Mouse (Mus musculus) retina, embryonic 14.5 days (tissue): Measurements from ENCODE around the gene Selenov.
"Not testable (repeated sequence)": the region's sequence is repeated elsewhere in the genome, so short reads cannot be mapped to it uniquely, and the experiment has no call there.

Experiments used
- DNase-seq: peaks from one replicate; pipeline ENCODE4 v3.0.0-alpha.2; 2015; ENCODE audit warnings: low spot score

Gene Selenov

GRCm38 (mm10) chr7:28294481-28294880 is 3.5 kb upstream of the Selenov start:
- peak; percentile 80 for DNase-seq

GRCm38 (mm10) chr7:28290165-28290564 is 821 bp downstream of the Selenov start:
- peak; percentile 39 for DNase-seq

GRCm38 (mm10) chr7:28280630-28281029 is 10.4 kb downstream of the Selenov start:
- no peak for DNase-seq

DNA sequence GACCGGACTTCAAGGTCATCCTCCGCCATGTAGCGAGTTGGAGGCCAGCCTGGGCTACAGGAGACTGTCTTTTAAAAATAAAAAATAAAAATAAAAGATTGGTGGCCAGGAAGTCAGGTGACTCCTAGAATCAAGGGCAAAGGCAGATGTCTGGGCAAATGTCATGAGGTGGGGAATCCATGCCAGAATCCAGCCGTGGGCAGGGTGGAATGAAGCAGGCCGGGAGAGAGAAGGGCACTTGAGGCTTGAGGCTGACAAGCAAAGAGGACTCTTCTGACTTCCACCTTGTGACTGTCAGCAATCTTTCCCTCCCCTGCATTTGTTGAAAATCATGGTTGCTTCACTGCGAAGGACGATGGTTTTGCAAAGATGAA is 12.7 kb downstream of the Selenov start:
- DNase-seq: no peak

GRCm38 (mm10) chr7:28277615-28278278 is 13.2 kb downstream of the Selenov start, which contains the start of gene Eid2b:
Eid2b (plus strand) TSS chr7:28277739.
- DNase-seq: peak; percentile 98

DNA sequence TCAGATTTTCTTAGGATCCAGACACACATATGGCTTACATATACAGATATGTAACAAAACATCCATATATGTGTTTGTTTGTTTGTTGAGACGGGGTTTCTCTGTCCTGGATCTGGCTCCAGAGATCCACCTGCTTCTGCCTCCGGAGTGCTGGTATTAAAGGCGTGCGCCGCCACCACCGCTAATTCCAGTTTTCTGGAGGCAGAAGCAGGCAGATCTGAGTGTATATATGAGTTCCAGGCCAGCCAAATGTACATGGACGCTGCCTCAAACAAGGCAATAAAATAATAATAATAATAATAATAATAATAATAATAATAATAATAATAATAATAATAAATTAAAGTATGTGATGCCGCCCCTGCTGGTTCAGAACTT is 13.8 kb downstream of the Selenov start:
- no peak for DNase-seq

GRCm38 (mm10) chr7:28271761-28272160 is 19.2 kb downstream of the Selenov start:
- no peak for DNase-seq

DNA sequence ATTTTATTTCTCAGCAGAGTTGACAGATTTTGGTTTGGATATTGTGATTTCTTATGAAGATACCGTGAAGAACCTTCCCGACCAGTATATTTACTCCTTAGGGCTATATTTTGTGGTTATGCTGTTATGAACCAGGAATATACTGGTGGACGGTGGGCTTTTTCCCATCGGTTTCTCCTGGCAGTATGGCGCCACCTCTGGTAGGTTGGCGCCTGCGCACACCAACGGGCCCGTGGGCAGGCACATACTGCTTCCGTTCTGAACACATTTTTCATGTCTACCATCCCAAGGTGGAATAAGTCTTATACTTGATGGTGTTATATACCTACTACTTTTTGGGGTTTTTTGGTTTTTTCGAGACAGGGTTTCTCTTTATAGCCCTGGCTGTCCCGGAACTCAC is 21.6 kb downstream of the Selenov start:
- DNase-seq: peak; percentile 46

- DNase-seq: no peak
Measured at GRCm38 (mm10) chr7:28268576-28268975, 22.4 kb downstream of the Selenov start.

DNA sequence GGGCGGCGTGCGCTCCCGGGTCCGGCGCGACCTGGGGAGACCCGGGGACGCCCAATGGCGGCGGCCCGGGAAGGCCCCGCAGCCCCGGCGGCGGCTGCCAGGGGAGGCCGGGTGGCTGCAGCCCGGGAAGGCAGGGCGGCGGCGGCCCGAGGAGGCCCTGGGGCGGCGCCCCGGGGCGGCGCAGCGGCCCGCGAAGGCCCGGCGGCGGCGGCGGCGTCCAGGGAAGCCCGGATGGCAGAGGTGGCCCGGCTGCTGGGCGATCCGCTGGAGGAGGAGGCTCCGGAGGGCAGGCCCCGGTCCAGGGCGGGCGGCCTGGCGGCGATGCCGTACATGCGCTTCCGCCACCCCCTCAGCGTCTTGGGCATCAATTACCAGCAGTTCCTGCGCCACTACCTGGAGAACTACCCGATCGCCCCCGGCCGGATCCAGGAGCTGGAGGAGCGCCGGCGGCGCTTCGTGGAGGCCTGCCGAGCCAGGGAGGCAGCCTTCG is 22.9 kb downstream of the Selenov start:
- DNase-seq: peak; percentile 60

GRCm38 (mm10) chr7:28267129-28268041 is 23.6 kb downstream of the Selenov start, which contains the start of gene Eid2:
Eid2 (plus strand) TSS chr7:28267881.
- DNase-seq: peak; percentile 94

DNA sequence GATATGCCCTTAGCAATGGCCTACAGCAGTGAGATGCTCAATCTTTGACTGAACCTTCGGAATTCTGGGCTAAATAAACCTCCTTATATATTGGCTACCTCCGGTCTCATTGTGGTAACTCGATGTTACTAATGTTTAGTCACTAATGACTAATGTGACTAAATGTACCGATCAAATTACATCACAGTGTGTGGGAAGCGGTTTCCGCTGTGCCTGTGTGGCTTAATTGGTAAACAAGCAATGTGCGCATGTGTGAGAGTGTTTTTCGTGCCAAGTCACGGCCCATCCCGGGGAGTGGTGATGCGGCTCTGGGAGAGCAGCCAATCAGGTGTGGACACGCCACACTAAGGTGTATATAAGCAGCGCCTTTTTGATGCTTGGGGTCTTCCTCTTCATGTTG is 25.6 kb downstream of the Selenov start:
- DNase-seq: no peak

DNA sequence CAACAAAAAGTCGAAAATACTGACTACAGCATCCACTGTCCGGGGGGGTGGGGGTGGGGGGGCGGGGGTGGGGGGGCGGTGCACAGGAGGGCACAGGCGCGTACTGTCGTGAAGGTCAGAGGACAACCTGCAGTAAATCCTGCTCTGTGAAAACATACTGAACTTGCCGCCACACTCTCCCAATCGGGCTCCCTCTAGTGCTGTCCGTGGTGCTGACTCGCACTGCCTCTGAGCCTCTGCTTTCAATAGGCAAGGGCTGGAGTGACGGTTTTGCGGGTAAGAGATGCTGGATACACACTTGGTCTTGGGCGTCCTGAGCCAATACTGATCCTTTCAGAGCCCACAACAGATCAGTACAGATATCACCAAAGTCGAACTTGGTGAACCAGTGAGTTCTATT is 27.2 kb downstream of the Selenov start:
- peak; percentile 81 for DNase-seq

DNA sequence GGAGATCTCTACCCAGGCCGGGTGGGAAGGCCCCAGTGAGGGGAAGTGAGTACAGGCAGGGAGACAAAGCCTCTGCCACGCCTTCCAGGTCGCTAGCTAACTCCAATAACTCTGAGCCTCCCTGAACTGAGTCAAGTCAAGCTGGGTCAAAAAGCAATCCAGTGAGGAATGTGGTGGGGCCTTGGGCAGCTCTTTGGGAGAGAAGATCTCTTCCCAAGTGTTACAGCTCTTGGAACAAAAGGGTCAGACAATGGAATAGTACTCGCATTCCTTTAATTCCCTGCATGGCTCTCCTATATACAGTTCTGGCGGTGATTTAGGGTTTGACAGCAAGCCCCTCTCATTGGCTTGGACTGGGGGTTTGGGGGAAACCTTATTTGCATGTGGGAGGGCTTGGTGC is 28.1 kb downstream of the Selenov start:
- no peak for DNase-seq

- no peak for DNase-seq
Measured at GRCm38 (mm10) chr7:28255476-28255875, 35.5 kb downstream of the Selenov start.

DNA sequence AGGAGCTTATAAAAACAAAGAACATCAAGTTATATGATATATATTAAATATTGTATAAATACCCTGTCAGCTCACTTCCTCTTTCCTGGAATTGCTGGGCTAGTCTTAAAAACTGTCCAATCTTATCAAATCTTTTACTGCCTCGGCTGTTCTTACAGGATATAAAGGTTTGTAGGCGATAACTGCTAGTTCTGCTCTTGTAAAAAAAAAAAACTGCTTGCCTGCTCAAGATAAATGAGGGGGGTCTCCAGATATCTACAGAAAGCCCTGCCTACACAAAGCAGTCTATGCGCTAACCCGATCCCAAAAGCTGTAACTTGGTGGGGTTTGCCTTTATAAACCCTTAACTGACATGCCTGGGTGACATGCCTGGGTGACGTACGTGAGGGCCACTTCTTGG is 36.4 kb downstream of the Selenov start:
- no peak for DNase-seq

DNA sequence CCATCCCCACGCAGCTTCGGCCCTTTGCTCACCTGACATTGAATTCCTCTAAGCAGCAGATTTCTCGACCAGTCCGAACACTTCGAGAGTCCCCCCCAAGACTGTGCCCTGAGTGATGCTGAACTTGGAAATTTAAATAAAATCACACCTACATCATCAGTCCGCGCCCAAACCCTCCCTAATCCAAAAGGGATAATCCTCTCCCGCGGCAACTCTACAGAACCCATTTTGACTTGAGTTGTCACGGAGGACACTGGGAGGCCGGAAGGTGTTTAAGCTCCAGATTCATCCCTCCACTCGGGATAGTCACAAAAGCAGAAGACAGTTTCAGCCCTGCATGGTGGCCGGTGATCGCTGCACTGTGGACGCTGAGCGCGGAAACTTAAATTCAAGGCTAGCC is 39.0 kb downstream of the Selenov start:
- no peak for DNase-seq

DNA sequence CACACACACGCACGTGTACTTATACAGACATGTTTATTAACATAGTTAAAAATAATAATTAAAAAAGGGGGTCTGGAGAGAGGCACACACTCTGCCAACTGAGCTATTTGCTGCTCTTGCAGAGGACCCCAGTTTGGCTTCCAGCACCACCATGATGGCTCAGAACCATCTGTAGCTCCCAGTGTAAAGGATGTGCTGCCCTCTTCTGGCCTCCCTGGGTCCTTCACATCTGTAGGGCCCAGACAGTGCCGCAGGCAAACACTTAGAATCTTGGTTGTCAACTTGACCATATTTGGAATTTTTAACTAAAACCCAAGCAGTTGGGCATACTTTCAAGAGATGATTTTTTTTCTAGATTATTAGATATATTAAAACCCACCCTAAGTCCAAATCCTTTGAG is 42.0 kb downstream of the Selenov start:
- DNase-seq: no peak

DNA sequence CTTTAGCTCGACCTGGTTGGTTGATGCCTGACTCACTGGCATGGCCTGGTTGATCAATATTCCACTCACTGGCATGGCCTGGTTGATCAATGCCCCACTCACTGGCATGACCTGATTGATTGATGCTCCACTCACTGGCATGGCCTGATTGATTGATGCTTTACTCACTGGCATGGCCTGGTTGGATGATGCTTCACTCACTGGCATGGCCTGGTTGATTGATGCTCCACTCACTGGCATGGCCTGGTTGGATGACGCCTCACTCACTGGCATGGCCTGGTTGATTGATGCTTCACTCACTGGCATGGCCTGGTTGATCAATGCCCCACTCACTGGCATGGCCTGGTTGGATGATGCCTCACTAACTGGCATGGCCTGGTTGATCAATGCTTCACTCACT is 47.0 kb downstream of the Selenov start:
- DNase-seq: not testable (repeated sequence)
